Mouse (Mus musculus): ENCODE measurements around the gene Snx30.

Snx30 gene

GRCm38 (mm10) chr4:59794116-59794515 is 11.5 kb upstream of the Snx30 start:
- no peak for DNase-seq (ENCODE audit: low read depth, low spot score)

- DNase-seq (ENCODE audit: low read depth, low spot score): no peak
These were observed 9.7 kb upstream of the Snx30 start for GRCm38 (mm10) chr4:59795788-59796455.

DNA sequence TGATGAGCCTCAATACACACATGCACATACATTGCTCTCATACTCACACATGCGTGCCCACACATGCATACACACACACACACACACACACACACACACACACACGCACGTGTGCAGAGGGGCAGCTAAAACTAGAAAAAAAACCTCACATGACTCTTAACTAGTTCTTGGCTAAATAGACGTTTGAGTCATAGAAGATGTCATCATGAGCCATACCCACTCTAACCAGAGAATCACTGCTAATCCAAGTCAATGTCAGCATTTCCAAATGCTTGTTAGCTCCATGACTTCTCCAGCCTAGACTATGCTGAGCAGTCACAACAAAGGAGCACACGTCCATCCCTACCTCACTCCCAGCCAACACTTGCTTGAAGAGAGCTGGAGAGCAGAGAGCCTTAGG is 5.5 kb upstream of the Snx30 start:
- no peak for DNase-seq (ENCODE audit: low read depth, low spot score)

DNA sequence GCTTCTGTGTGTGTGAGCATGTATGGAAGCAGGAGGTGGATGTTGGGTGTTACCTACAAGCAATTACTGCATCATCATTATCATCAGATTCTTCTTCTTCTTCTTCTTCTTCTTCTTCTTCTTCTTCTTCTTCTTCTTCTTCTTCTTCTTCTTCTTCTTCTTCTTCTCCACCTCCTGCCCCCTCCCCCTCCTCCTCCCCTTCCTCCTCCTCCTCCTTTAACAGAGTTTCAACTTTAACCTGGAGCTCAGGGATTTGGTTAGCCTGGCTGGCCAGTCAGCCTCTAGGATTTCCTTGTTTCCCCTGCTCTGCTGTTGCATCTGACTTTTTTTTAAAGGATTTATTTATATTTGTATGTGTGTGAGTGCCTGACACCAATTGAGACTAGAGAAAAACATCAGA is 4.2 kb upstream of the Snx30 start, which contains the start of gene Inip:
Gene Inip (minus strand): TSS at position 101 of the 400 bp plus-strand sequence.
- no peak for DNase-seq (ENCODE audit: low read depth, low spot score)

DNA sequence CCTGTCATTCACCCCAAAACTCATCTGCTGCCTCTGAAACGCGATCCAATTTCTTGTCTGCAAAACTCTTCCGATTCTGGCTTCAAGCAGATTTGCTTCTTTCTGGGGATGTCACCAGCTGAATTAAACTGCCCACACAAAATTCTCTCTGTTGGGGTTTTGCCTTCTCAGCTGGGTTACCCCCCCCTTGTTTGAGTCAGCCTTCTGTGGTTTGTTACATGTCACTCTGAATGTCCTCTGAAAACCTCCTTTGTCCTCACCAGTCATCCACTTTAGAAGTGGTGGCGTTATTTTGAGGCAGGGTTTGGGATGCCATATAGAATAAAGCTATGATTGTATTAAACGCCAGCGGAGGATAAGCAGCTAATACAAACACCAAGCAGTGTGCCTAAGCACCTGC is 3.5 kb upstream of the Snx30 start:
- no peak for DNase-seq (ENCODE audit: low read depth, low spot score)

DNA sequence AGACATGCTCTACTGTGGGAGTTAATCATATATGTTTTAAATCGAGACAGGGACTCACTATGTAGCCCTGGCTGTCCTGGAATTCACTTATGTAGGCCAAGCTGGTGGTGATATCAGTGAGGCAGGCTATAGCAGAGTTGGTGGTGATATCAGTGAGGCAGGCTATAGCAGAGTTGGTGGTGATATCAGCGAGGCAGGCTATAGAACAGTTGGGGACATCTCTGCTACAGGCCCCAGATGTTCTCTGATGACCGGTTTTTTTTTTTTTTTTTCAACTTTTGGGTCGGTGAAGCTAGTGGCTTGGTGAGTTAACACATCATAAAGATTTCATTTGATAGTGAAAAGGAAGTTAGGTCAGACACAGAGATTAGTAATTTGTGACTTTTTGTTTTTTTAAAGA is 2.8 kb upstream of the Snx30 start:
- no peak for DNase-seq (ENCODE audit: low read depth, low spot score)

- DNase-seq (ENCODE audit: low read depth, low spot score): no peak
These were observed 2.3 kb upstream of the Snx30 start for GRCm38 (mm10) chr4:59803358-59803757.

GRCm38 (mm10) chr4:59804754-59805153 is 886 bp upstream of the Snx30 start:
- DNase-seq (ENCODE audit: low read depth, low spot score): no peak

- no peak for DNase-seq (ENCODE audit: low read depth, low spot score)
These were observed 583 bp downstream of the Snx30 start for GRCm38 (mm10) chr4:59805968-59806878.

DNA sequence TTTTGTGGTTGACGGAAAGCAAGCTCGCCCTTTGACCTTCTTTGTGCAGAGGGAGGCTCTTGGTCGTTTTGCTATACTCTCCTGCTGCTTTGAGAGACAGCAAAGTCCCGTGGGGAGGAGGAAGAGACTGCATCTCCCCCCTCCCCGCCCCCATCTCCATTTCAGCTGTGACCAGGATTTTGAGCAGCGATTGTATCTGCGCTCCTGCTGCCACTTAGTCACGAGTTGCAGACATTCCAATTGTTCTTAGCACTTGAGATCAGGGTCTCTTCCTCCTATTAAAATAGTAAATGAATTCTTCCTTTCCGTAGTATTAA is 1.2 kb downstream of the Snx30 start:
- no peak for DNase-seq (ENCODE audit: low read depth, low spot score)

- DNase-seq (ENCODE audit: low read depth, low spot score): no peak
These were observed 1.9 kb downstream of the Snx30 start for GRCm38 (mm10) chr4:59807521-59807920.

DNA sequence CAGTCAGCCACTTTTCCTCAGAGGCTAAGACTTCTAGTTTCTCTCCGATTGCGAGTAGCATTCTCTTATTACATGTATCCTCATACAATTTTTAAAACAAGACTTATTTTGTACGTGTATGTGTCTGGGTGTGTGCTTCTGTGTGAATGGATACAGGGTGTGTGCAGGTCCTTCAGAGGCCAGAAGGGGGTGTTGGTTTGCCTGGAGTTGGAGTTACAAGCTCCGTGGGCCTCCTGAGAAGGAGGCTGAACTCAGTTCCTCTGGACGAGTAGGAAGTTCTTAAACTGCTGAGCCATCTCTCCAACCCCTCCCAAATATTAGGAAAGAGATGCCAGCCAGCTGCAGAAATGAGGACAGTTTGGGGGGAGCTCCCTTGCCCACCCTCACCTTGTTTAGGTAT is 2.8 kb downstream of the Snx30 start:
- DNase-seq (ENCODE audit: low read depth, low spot score): no peak

DNA sequence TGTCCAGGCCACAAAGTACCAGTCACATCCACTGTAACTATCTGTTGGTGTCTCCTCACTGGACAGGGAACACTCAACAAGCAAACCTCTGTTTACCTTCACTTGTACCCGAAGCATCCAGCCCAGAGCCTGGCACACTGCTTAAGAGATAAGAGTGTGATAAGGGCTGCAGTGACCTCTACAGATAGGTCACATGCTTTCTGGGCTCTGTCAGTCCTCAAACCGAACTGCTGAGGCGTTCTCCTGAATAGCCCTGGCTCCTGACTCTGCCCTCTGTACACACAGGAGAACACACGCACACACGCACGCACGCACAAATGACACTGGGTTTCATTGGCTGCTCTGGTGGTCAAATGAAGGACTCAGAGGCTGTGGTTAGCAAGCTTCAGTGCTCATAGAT is 8.5 kb downstream of the Snx30 start:
- DNase-seq (ENCODE audit: low read depth, low spot score): no peak

DNA sequence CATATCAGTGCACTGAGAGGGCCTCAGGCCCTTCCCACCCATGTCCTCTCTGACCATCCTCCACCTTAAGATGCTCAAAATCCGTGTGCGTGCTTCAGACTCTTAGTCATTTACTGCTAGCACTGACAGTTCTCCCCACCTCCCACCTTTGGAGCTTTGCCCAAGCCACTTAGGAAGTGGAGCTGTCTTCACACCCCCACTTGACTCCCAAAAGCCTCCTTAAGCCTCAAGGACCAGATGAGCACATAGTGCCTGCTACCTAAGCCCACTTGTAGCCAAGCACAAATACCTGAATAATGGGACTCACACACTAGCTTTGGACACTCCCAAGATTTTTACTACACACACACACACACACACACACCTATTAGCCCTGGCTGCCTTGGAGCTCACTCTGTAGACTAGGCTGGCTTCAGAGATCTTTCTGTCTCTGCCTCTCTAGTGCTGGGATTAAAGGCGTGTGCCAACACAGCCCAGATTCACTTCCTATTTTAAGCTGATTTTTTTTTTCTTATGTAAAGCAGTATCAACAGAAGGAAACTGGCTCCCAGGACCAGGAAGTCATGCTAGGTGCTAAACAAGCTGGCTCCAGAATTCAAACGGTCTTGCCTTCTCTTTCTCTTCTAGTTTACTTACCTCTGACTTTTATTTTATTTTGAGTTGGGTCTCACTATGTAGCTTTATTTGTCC is 9.6 kb downstream of the Snx30 start:
- no peak for DNase-seq (ENCODE audit: low read depth, low spot score)

GRCm38 (mm10) chr4:59816016-59816415 is 10.4 kb downstream of the Snx30 start:
- DNase-seq (ENCODE audit: low read depth, low spot score): no peak

DNA sequence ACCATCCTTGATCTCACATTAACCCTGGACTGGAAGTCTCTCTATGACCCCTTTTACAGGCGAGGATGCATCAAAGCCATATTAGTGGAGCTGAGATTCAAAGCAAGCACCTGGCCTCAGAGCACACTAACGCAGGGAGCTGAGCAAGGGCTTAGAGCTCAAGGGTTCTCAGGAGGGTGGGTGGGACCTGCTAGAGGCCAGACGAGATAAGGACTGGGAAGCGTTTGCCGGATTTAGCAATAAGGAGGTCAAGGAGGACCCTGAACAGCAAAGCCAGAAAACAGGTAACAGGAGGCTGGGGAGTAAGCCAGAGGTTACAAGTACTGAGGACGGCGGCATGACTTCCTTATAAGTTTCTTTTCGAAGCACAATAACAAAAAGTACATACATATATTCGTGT is 10.8 kb downstream of the Snx30 start:
- no peak for DNase-seq (ENCODE audit: low read depth, low spot score)

DNA sequence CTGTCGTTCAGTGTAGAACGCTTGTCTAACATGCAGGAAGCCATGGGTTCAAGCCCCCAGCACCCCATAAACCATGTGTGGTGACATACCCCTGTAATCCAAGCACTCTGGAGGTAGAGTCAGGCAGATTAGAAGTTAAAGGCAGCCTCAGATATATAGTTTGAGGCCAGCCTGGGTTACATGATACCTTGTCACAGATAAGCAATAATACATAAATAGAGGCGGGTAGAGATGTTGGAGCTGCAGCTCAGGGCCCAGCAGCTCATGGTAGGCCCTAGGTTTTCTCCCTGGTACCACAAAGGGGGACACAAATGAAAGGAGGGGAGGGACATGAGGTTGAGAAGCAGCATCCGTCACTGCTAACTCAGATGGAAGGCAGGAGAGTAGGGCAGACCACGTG is 12.2 kb downstream of the Snx30 start:
- no peak for DNase-seq (ENCODE audit: low read depth, low spot score)

DNA sequence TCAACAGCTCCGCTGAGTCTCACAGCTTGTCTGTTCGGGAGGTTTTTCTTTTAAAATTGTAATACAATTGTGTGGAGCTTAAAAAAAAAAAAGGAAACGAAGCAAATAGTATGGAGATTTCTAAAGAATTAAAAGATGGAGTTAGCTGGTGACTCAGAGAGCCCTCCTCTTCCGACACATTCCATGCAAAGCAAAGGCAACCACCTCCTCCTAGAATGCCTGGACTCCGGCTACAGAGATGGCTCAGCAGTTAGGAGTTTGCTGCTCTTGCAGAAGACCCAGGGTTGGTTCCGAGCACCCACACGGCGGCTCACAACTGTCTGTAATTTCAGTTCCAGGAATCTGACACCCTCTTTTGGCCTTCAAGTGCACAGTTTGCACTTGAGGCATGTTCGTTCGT is 12.9 kb downstream of the Snx30 start:
- DNase-seq (ENCODE audit: low read depth, low spot score): no peak

- DNase-seq (ENCODE audit: low read depth, low spot score): no peak
These were observed 13.4 kb downstream of the Snx30 start for GRCm38 (mm10) chr4:59819054-59819472.

GRCm38 (mm10) chr4:59819477-59820022 is 13.9 kb downstream of the Snx30 start:
- no peak for DNase-seq (ENCODE audit: low read depth, low spot score)

- no peak for DNase-seq (ENCODE audit: low read depth, low spot score)
These were observed 15.9 kb downstream of the Snx30 start for GRCm38 (mm10) chr4:59821516-59821915.

DNA sequence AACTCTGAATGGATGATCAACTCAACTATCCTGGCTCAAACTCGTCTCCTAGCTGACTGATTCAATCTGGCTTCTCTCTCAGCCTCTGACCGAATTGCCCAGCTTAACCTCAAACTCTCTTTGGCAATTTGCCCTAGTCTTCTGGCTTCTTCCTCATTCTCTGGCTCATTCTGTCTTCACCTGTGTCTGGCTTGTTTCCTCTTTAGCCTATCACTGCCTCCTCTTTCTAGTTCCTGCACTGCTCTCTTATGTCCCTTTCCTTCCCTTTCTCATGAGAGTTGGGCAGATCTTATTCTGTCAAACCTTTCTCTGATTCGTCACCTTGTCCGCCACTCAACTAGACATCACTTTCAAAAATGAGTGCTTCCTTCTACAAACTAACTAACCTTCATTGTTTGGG is 16.5 kb downstream of the Snx30 start:
- DNase-seq (ENCODE audit: low read depth, low spot score): no peak

All from retina, adult 2 months (tissue).